Mouse (Mus musculus): Measurements from ENCODE around the gene Nrg3. TPM values are rescaled to one million over a fixed set of nuclear protein-coding genes. Genes with fewer than 3 reads are reported as not detected.
"Not testable (repeated sequence)": the region's sequence is repeated elsewhere in the genome, so short reads cannot be mapped to it uniquely, and the experiment has no call there.

Nrg3 gene
- total RNA-seq, 1 experiment from 2014 or later, result 4.6 TPM

- no peak for DNase-seq
These were observed 261.4 kb downstream of the Nrg3 start for GRCm38 (mm10) chr14:39211472-39211871.

GRCm38 (mm10) chr14:39191946-39192345, 280.9 kb downstream of the Nrg3 start:
- DNase-seq, result peak; percentile 11

GRCm38 (mm10) chr14:39173709-39174108, 299.2 kb downstream of the Nrg3 start:
- no peak for DNase-seq

GRCm38 (mm10) chr14:39160140-39160539, 312.7 kb downstream of the Nrg3 start:
- no peak for DNase-seq

GRCm38 (mm10) chr14:39155462-39155861, 317.4 kb downstream of the Nrg3 start:
- no peak for DNase-seq

- DNase-seq, result no peak
These were observed 343.1 kb downstream of the Nrg3 start for GRCm38 (mm10) chr14:39129766-39130165.

- DNase-seq, result no peak
These were observed 354.9 kb downstream of the Nrg3 start for GRCm38 (mm10) chr14:39117977-39118376.

- not testable (repeated sequence) for DNase-seq
These were observed 356.2 kb downstream of the Nrg3 start for GRCm38 (mm10) chr14:39116522-39117231.

- no peak for DNase-seq
These were observed 363.3 kb downstream of the Nrg3 start for GRCm38 (mm10) chr14:39109566-39109965.

- no peak for DNase-seq
These were observed 366.1 kb downstream of the Nrg3 start for GRCm38 (mm10) chr14:39106776-39107175.

GRCm38 (mm10) chr14:39095219-39095618, 377.7 kb downstream of the Nrg3 start:
- DNase-seq, result no peak

- DNase-seq, result no peak
These were observed 393.4 kb downstream of the Nrg3 start for GRCm38 (mm10) chr14:39079461-39079860.

GRCm38 (mm10) chr14:39051542-39051941, 421.3 kb downstream of the Nrg3 start:
- no peak for DNase-seq

- DNase-seq, result no peak
These were observed 423.9 kb downstream of the Nrg3 start for GRCm38 (mm10) chr14:39049021-39049420.

GRCm38 (mm10) chr14:39044290-39044689, 428.6 kb downstream of the Nrg3 start:
- no peak for DNase-seq

GRCm38 (mm10) chr14:39043793-39044192, 429.1 kb downstream of the Nrg3 start:
- no peak for DNase-seq

- DNase-seq, result no peak
These were observed 429.5 kb downstream of the Nrg3 start for GRCm38 (mm10) chr14:39043384-39043783.

- no peak for DNase-seq
These were observed 433.8 kb downstream of the Nrg3 start for GRCm38 (mm10) chr14:39039046-39039445.

GRCm38 (mm10) chr14:39034482-39034881, 438.4 kb downstream of the Nrg3 start:
- no peak for DNase-seq

- DNase-seq, result no peak
These were observed 449.8 kb downstream of the Nrg3 start for GRCm38 (mm10) chr14:39023065-39023464.

GRCm38 (mm10) chr14:39014126-39014525, 458.8 kb downstream of the Nrg3 start:
- no peak for DNase-seq

- DNase-seq, result no peak
These were observed 475.0 kb downstream of the Nrg3 start for GRCm38 (mm10) chr14:38997843-38998242.

GRCm38 (mm10) chr14:38992574-38992866, 480.4 kb downstream of the Nrg3 start:
- no peak for DNase-seq

GRCm38 (mm10) chr14:38991847-38992573, 480.9 kb downstream of the Nrg3 start:
- no peak for DNase-seq
